Mouse (Mus musculus): ENCODE data around the gene Ankrd35.

- TF ChIP-seq CTCF (IDR thresholded peaks at IDR 0.05), result no peak
- no peak for TF ChIP-seq EP300 (IDR thresholded peaks at IDR 0.05)
Observed at GRCm38 (mm10) chr3:96737013-96737740, 67.2 kb downstream of the Ankrd35 start.

Measured in lung, postnatal 0 days (tissue).